Mouse (Mus musculus): Measurements from ENCODE around the gene Rspo4. TPM values are rescaled to one million over a fixed set of nuclear protein-coding genes. Genes with fewer than 3 reads are reported as not detected.

Gene Rspo4
- polyA plus RNA-seq, 1 experiment from 2014 or later = not detected

DNA sequence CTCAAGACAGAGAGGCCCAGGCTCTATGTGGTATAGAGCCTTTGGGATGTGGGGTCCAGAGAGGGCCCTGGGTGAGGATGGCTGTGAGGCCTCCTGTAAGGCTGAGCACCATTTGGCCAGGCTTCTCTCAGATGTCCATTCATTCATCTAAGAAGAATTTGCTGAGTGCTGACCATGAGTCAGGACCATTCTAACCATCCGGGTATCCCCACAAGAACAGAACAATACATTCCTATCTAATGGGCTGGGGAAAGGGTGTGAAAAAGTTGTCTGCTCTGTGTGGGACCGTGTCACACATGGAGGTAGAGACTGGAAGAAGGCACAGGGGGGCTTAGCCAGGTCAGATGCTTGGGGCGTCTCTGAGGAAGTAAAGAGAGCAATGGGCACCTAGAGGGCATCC lies 69.0 kb downstream of the Rspo4 start:
- Histone ChIP-seq H3K9me3 (ENCODE audit: control insufficient read depth, low read length) (no peaks in the 10 kb centered on the region), H3K36me3 (ENCODE audit: control insufficient read depth, insufficient read depth, low read length) (no peaks in the 10 kb centered on the region), H3K9ac (ENCODE audit: low read length) (no peak overlapping the region), H3K27ac (replicated peaks in 1 of 2; ENCODE audit: control insufficient read depth in 1 of 2, insufficient read depth in 1 of 2, low read depth in 2 of 2, low read length in 2 of 2) (no peak overlapping the region), H3K4me2 (ENCODE audit: low read length) (no peak overlapping the region), H3K4me3 (ENCODE audit: control insufficient read depth in 1 of 2, insufficient read depth in 1 of 2, low read depth in 1 of 2, low read length in 2 of 2) (no peak overlapping the region), H3K27me3 (ENCODE audit: control insufficient read depth, insufficient read depth, low read length) (peaks cover 3% of the 10 kb centered on the region; the same call in 1 of the 2 replicates), H3K4me1 (ENCODE audit: control insufficient read depth in 2 of 2, insufficient read depth in 2 of 2, low read length in 2 of 2) (peaks cover 11 to 12% of the 10 kb centered on the region in 2 experiments)
- 72% methylated on average over 3 of the region's 3 CpGs for WGBS
- no peak for ATAC-seq (ENCODE audit: insufficient number of reproducible peaks, insufficient read depth, low FRiP score, low read depth)

DNA sequence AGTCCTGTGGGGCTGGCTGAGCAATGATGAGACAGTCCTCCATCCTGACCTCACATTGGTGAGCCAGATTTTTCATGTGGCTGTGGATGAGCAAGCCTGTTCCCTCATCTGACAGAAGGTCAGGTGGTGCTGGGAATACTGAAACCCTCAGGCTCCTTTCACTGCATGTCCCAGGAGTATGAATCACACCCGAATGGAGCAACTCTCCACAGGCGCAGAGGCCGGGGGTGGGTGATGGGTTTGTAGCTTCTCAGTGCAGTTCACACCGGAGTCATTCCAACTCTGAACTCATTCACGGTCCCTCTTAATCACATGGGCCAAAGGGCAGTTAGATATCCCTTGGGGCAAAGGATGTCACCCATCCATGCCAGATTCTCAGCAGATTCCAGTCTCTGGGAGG lies 71.4 kb downstream of the Rspo4 start:
- WGBS = 65% methylated on average over 5 of the region's 5 CpGs

DNA sequence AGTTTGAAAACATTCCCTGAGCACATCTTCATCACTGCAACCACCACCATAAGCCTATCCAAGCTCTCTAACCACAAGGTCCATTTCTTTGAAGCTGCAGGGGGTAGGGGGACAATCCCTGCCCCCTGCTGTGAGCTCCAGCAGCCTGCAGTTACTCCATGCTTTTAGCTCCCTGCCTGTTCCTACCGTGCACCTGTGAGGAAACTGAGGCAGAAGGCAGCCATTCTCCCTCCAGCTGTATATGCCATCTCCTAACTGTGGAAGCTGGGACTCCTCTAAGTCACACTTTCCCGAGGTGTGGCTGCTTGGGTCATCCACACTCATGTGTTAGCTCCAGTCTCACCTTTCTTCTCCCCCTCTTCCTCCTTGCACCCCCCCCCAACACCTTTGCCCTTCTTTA lies 72.4 kb downstream of the Rspo4 start:
- Histone ChIP-seq H3K4me3 (ENCODE audit: control insufficient read depth in 1 of 2, insufficient read depth in 1 of 2, low read depth in 1 of 2, low read length in 2 of 2) (no peak overlapping the region), H3K27ac (replicated peaks in 1 of 2; ENCODE audit: control insufficient read depth in 1 of 2, insufficient read depth in 1 of 2, low read depth in 2 of 2, low read length in 2 of 2) (no peak overlapping the region), H3K9ac (ENCODE audit: low read length) (no peak overlapping the region), H3K9me3 (ENCODE audit: control insufficient read depth, low read length) (no peaks in the 10 kb centered on the region), H3K36me3 (ENCODE audit: control insufficient read depth, insufficient read depth, low read length) (no peaks in the 10 kb centered on the region), H3K4me1 (ENCODE audit: control insufficient read depth in 2 of 2, insufficient read depth in 2 of 2, low read length in 2 of 2) (peaks cover 16 to 18% of the 10 kb centered on the region in 2 experiments), H3K4me2 (ENCODE audit: low read length) (no peak overlapping the region), H3K27me3 (ENCODE audit: control insufficient read depth, insufficient read depth, low read length) (peaks cover 3% of the 10 kb centered on the region; the same call in 1 of the 2 replicates)
- ATAC-seq (ENCODE audit: insufficient number of reproducible peaks, insufficient read depth, low FRiP score, low read depth) = no peak
- WGBS = 22% methylated on average over 2 of the region's 2 CpGs

More for the DNA sequence above, 71.4 kb downstream of the Rspo4 start:
- Histone ChIP-seq H3K27ac (replicated peaks in 1 of 2; ENCODE audit: control insufficient read depth in 1 of 2, insufficient read depth in 1 of 2, low read depth in 2 of 2, low read length in 2 of 2) (no peak overlapping the region), H3K4me1 (ENCODE audit: control insufficient read depth in 2 of 2, insufficient read depth in 2 of 2, low read length in 2 of 2) (peaks cover 12 to 14% of the 10 kb centered on the region in 2 experiments), H3K27me3 (ENCODE audit: control insufficient read depth, insufficient read depth, low read length) (peaks cover 3% of the 10 kb centered on the region; the same call in 1 of the 2 replicates), H3K36me3 (ENCODE audit: control insufficient read depth, insufficient read depth, low read length) (no peaks in the 10 kb centered on the region), H3K4me3 (ENCODE audit: control insufficient read depth in 1 of 2, insufficient read depth in 1 of 2, low read depth in 1 of 2, low read length in 2 of 2) (no peak overlapping the region), H3K4me2 (ENCODE audit: low read length) (no peak overlapping the region), H3K9me3 (ENCODE audit: control insufficient read depth, low read length) (no peaks in the 10 kb centered on the region), H3K9ac (ENCODE audit: low read length) (no peak overlapping the region)
- ATAC-seq (ENCODE audit: insufficient number of reproducible peaks, insufficient read depth, low FRiP score, low read depth) = no peak

DNA sequence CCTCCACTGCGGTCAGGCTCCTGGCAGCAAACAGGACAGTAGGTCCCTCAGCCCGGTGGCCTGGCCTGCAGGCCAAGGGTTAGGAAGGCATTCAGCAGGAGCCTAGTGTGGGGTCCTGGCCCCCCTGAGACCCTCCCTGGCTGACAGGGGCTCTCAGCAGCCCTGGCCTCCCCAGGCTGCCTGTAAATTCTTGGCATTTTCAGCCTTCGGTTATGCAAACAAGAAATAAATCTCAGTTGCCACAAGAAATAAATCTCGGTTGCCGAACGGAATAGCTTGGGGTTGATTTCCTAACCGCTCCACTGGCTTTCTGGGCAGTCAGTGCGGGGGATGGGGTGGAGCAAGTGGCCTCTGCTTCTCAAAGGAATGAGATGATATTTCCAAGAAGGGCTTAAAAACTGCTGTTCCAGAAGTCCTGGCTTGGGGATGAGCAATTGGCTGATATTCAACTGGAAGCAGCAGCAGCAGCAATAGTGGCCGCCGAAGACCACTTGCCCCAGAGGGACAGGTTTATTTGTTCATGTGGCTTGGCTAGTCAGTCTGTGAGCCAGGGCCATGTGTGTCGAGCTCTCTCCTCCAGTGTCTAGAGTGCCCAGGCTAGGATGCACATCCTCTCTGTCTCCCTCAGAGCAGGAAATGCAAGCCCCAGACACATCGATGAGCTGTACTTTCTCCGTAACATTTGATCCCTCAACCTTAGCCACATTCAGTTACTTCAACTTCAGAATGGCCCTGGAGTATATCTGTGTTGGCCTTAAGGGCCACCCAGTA lies 73.5 kb downstream of the Rspo4 start:
- Histone ChIP-seq H3K4me2 (ENCODE audit: low read length) (no peak overlapping the region), H3K27me3 (ENCODE audit: control insufficient read depth, insufficient read depth, low read length) (peaks cover 3% of the 10 kb centered on the region; the same call in 1 of the 2 replicates), H3K4me3 (ENCODE audit: control insufficient read depth in 1 of 2, insufficient read depth in 1 of 2, low read depth in 1 of 2, low read length in 2 of 2) (no peak overlapping the region), H3K27ac (replicated peaks in 1 of 2; ENCODE audit: control insufficient read depth in 1 of 2, insufficient read depth in 1 of 2, low read depth in 2 of 2, low read length in 2 of 2) (no peak overlapping the region), H3K9ac (ENCODE audit: low read length) (no peak overlapping the region), H3K36me3 (ENCODE audit: control insufficient read depth, insufficient read depth, low read length) (no peaks in the 10 kb centered on the region), H3K9me3 (ENCODE audit: control insufficient read depth, low read length) (no peaks in the 10 kb centered on the region), H3K4me1 (ENCODE audit: control insufficient read depth in 2 of 2, insufficient read depth in 2 of 2, low read length in 2 of 2) (peaks cover 7 to 9% of the 10 kb centered on the region in 2 experiments)
- no peak for ATAC-seq (ENCODE audit: insufficient number of reproducible peaks, insufficient read depth, low FRiP score, low read depth)
- WGBS = 73% methylated on average over 13 of the region's 13 CpGs

DNA sequence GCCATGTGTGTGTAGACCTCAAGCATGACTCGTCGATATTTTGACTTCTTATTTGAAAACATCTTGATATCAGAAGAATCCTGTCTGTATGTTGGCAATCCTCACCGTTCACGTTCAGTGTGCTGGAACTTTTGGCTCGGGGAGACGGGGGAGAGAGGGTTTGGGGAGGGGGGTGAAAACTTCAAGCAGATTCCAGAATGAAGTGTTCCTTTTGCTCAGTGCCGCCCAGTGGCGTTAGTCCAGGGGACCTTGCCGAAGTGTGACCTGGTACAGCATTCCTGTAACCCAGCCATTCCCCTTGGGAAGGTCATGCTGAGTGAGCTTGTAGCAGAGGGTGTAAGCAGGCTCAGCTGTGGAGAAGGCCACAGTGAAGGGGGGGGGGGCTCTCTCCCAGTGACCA lies 76.4 kb downstream of the Rspo4 start:
- H3K27me3 ChIP-seq (ENCODE audit: control insufficient read depth, insufficient read depth, low read length) = peaks cover 3% of the 10 kb centered on the region; the same call in 1 of the 2 replicates
- peaks cover 3 to 7% of the 10 kb centered on the region in 2 experiments; a peak in 1 of 4 replicates for H3K4me1 ChIP-seq (ENCODE audit: control insufficient read depth in 2 of 2, insufficient read depth in 2 of 2, low read length in 2 of 2)
- 30% methylated on average over 9 of the region's 9 CpGs for WGBS
- H3K9ac ChIP-seq (ENCODE audit: low read length) = no peak overlapping the region
- H3K36me3 ChIP-seq (ENCODE audit: control insufficient read depth, insufficient read depth, low read length) = no peaks in the 10 kb centered on the region
- no peak overlapping the region for H3K4me2 ChIP-seq (ENCODE audit: low read length)
- ATAC-seq (ENCODE audit: insufficient number of reproducible peaks, insufficient read depth, low FRiP score, low read depth) = peak; percentile 39; the same call in 1 of the 2 replicates
- H3K4me3 ChIP-seq (ENCODE audit: control insufficient read depth in 1 of 2, insufficient read depth in 1 of 2, low read depth in 1 of 2, low read length in 2 of 2) = no peak overlapping the region
- H3K27ac ChIP-seq (replicated peaks in 1 of 2; ENCODE audit: control insufficient read depth in 1 of 2, insufficient read depth in 1 of 2, low read depth in 2 of 2, low read length in 2 of 2) = no peak overlapping the region
- no peaks in the 10 kb centered on the region for H3K9me3 ChIP-seq (ENCODE audit: control insufficient read depth, low read length)

DNA sequence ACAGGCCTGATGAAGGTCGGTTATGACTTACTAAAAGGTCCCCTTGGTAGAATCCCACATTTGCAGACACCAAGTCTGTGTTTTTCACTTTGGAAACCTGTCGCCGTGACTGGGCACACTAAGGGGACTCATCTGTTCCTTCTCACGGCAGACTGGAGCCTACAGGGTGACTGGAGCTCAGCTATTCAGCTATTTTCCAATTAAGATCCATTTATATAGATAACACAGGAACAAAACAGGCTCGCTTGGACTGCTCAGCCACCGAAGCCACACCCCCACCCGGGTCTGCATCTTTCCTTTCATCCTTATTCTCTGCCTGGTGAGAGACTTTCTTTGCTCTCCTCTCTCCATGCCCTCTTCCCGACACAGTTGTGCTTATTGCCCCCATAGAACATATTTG lies 78.3 kb downstream of the Rspo4 start:
- H3K4me1 ChIP-seq (ENCODE audit: control insufficient read depth in 2 of 2, insufficient read depth in 2 of 2, low read length in 2 of 2) = peaks cover 9 to 10% of the 10 kb centered on the region in 2 experiments; a peak in 1 of 4 replicates
- no peak overlapping the region for H3K4me3 ChIP-seq (ENCODE audit: control insufficient read depth in 1 of 2, insufficient read depth in 1 of 2, low read depth in 1 of 2, low read length in 2 of 2)
- H3K27me3 ChIP-seq (ENCODE audit: control insufficient read depth, insufficient read depth, low read length) = no peaks in the 10 kb centered on the region
- no peaks in the 10 kb centered on the region for H3K36me3 ChIP-seq (ENCODE audit: control insufficient read depth, insufficient read depth, low read length)
- H3K9ac ChIP-seq (ENCODE audit: low read length) = no peak overlapping the region
- ATAC-seq (ENCODE audit: insufficient number of reproducible peaks, insufficient read depth, low FRiP score, low read depth) = no peak
- 68% methylated on average over 8 of the region's 8 CpGs for WGBS
- H3K4me2 ChIP-seq (ENCODE audit: low read length) = no peak overlapping the region
- H3K27ac ChIP-seq (replicated peaks in 1 of 2; ENCODE audit: control insufficient read depth in 1 of 2, insufficient read depth in 1 of 2, low read depth in 2 of 2, low read length in 2 of 2) = no peak overlapping the region
- no peaks in the 10 kb centered on the region for H3K9me3 ChIP-seq (ENCODE audit: control insufficient read depth, low read length)

DNA sequence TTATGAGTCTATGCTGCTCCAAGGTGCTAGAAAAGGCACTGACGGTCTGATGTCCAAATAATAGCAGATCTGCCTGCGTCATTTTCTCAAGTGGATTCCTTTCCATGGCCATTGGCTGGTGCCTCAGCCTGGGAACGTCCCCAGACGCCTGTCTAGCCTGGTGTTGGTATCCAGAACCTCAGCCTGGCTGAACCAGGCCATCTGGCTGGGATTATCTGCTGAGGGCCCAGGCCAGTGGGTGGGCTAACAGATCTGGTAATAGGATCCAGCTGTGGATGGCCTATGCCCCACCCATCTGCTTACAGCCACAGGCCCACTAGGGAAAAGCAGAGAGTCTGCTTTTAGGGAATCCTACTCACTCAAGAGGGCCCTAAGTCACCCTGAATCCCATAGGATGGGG lies 78.9 kb downstream of the Rspo4 start:
- Histone ChIP-seq H3K4me3 (ENCODE audit: control insufficient read depth in 1 of 2, insufficient read depth in 1 of 2, low read depth in 1 of 2, low read length in 2 of 2) (no peak overlapping the region), H3K9me3 (ENCODE audit: control insufficient read depth, low read length) (no peaks in the 10 kb centered on the region), H3K27me3 (ENCODE audit: control insufficient read depth, insufficient read depth, low read length) (no peaks in the 10 kb centered on the region), H3K36me3 (ENCODE audit: control insufficient read depth, insufficient read depth, low read length) (no peaks in the 10 kb centered on the region), H3K9ac (ENCODE audit: low read length) (no peak overlapping the region), H3K27ac (replicated peaks in 1 of 2; ENCODE audit: control insufficient read depth in 1 of 2, insufficient read depth in 1 of 2, low read depth in 2 of 2, low read length in 2 of 2) (no peak overlapping the region), H3K4me1 (ENCODE audit: control insufficient read depth in 2 of 2, insufficient read depth in 2 of 2, low read length in 2 of 2) (peaks cover 9 to 10% of the 10 kb centered on the region in 2 experiments; a peak in 1 of 4 replicates), H3K4me2 (ENCODE audit: low read length) (no peak overlapping the region)
- WGBS = 45% methylated on average over 4 of the region's 4 CpGs
- no peak for ATAC-seq (ENCODE audit: insufficient number of reproducible peaks, insufficient read depth, low FRiP score, low read depth)

All from heart, embryonic 14.5 days (tissue).